Mouse (Mus musculus) bone marrow, adult 2 months (tissue): ENCODE data around the gene Cacna1e.

ENCODE experiments used
- CTCF ChIP-seq: fragments of 200-500 bp; IDR thresholded peaks from 2 replicates; pipeline ENCODE4 v1.5.1; 2011; ENCODE audit warnings: low read length, control low read depth; ENCODE audit not compliant: control insufficient read depth, insufficient read depth
- POLR2A ChIP-seq: fragments of 200-500 bp; IDR thresholded peaks from 2 replicates; pipeline ENCODE4 v1.6.1; 2011; ENCODE audit warnings: low read depth, mild to moderate bottlenecking, control low read depth, low read length, borderline replicate concordance; ENCODE audit not compliant: control insufficient read depth

- TF ChIP-seq CTCF, result no peak
- no peak for TF ChIP-seq POLR2A
Observed at GRCm38 (mm10) chr1:154615759-154616158, 268.5 kb downstream of the Cacna1e start.
